In genomic region chr6:22887978-22888377, GRCm38 (mm10) we compare ENCODE assay signal across 26 mouse cellular contexts. TPM values are rescaled to one million over a fixed set of nuclear protein-coding genes. Genes with fewer than 3 reads are reported as not detected.
DNase-seq lines count a peak whose midpoint lies in the region; ATAC-seq and TF ChIP-seq lines count a peak whose summit lies in the region.
"Had no signal": no experiment of that assay in that cellular context is flagged by ENCODE, and none has a peak within 500 bp of the region (broad histone marks: within the 10 kb centered on the region; RNA-seq: fewer than 3 reads in every experiment).

No protein-coding gene starts in this region.

- no peak overlapping the region for H3K9ac ChIP-seq in forebrain, embryonic 14.5 days (ENCODE audit: low read length)
- H3K9ac ChIP-seq in forebrain, embryonic 11.5 days (ENCODE audit: low read length), result no peak overlapping the region
- no peak overlapping the region for H3K9ac ChIP-seq in forebrain, embryonic 16.5 days (replicated peaks; ENCODE audit: low read depth, low read length)
- H3K9ac ChIP-seq: embryonic facial prominence, embryonic 15.5 days; hindbrain, embryonic 12.5 days; hindbrain, embryonic 15.5 days had no signal

- 83% methylated on average over 6 of the region's 6 CpGs for WGBS in forebrain, embryonic 14.5 days
- 93% methylated on average over 6 of the region's 6 CpGs for whole genome bisulfite sequencing in forebrain, embryonic 11.5 days
- 64% methylated on average over 6 of the region's 6 CpGs for WGBS in forebrain, embryonic 16.5 days

- H3K27ac ChIP-seq in forebrain, embryonic 14.5 days (ENCODE audit: low read depth, low read length), result no peak overlapping the region
- H3K27ac ChIP-seq in forebrain, embryonic 11.5 days (ENCODE audit: low read depth, low read length), result no peak overlapping the region
- no peak overlapping the region; the same call in 1 of the 2 replicates for H3K27ac ChIP-seq in forebrain, embryonic 16.5 days (ENCODE audit: low read length)
- H3K27ac ChIP-seq: embryonic facial prominence, embryonic 15.5 days; hindbrain, embryonic 12.5 days; hindbrain, embryonic 15.5 days had no signal

- TF ChIP-seq CTCF in brain, embryonic 14.5 days (IDR thresholded peaks at IDR 0.05; ENCODE audit: borderline replicate concordance, extremely low read depth, insufficient read depth, insufficient read length), result no peak

- H3K4me2 ChIP-seq in forebrain, embryonic 14.5 days (ENCODE audit: low read length), result no peak overlapping the region
- no peak overlapping the region for H3K4me2 ChIP-seq in forebrain, embryonic 11.5 days (ENCODE audit: low read depth, low read length, severe bottlenecking)
- no peak overlapping the region for H3K4me2 ChIP-seq in forebrain, embryonic 16.5 days (ENCODE audit: low read length)
- H3K4me2 ChIP-seq: embryonic facial prominence, embryonic 15.5 days; heart, embryonic 11.5 days; hindbrain, embryonic 12.5 days; hindbrain, embryonic 15.5 days had no signal

- H3K9me3 ChIP-seq in forebrain, embryonic 14.5 days (replicated peaks; ENCODE audit: control insufficient read depth, low read length), result no peaks in the 10 kb centered on the region
- H3K9me3 ChIP-seq in forebrain, embryonic 11.5 days (ENCODE audit: control insufficient read depth, low read length), result no peaks in the 10 kb centered on the region
- H3K9me3 ChIP-seq in forebrain, embryonic 16.5 days (ENCODE audit: control insufficient read depth, low read length), result no peaks in the 10 kb centered on the region
- H3K9me3 ChIP-seq: embryonic facial prominence, embryonic 15.5 days; hindbrain, embryonic 12.5 days; hindbrain, embryonic 15.5 days had no signal

- peak; percentile 81 for DNase-seq in forebrain, embryonic 14.5 days (ENCODE audit: low spot score)
- DNase-seq in forebrain, embryonic 11.5 days (ENCODE audit: low spot score), result no peak
- DNase-seq in heart, adult 11 months, result peak; percentile 35
- no peak for DNase-seq in heart, adult 18-20 months
- DNase-seq in brain, embryonic 14.5 days (ENCODE audit: low read depth), result peak; percentile 83
- no peak for DNase-seq in kidney, postnatal 10 days
- no peak for DNase-seq in adrenal gland, adult 2 months
- DNase-seq: adrenal gland, adult 8-10 months; adrenal gland, postnatal 25 days; cerebellum, adult 11-12 months; cerebellum, adult 8-10 months; cerebellum, postnatal 10 days; cerebellum, postnatal 36 days; embryo, embryonic 11 days; gastrocnemius, postnatal 25 days; kidney, adult 2 months had no signal

- no peaks in the 10 kb centered on the region for H3K36me3 ChIP-seq in forebrain, embryonic 14.5 days (ENCODE audit: control insufficient read depth, insufficient read depth, low read length)
- H3K36me3 ChIP-seq in forebrain, embryonic 11.5 days (ENCODE audit: control insufficient read depth, insufficient read depth, low read length), result no peaks in the 10 kb centered on the region; the same call in 1 of the 2 replicates
- no peaks in the 10 kb centered on the region for H3K36me3 ChIP-seq in forebrain, embryonic 16.5 days (ENCODE audit: control insufficient read depth, insufficient read depth)
- H3K36me3 ChIP-seq: embryonic facial prominence, embryonic 15.5 days; hindbrain, embryonic 12.5 days; hindbrain, embryonic 15.5 days had no signal

- no peaks in the 10 kb centered on the region for H3K27me3 ChIP-seq in forebrain, embryonic 14.5 days (replicated peaks; ENCODE audit: control insufficient read depth, insufficient read depth, low read length)
- no peaks in the 10 kb centered on the region for H3K27me3 ChIP-seq in forebrain, embryonic 11.5 days (ENCODE audit: control insufficient read depth, insufficient read depth, low read length)
- H3K27me3 ChIP-seq in forebrain, embryonic 16.5 days (replicated peaks; ENCODE audit: control insufficient read depth, insufficient read depth, low read length), result no peaks in the 10 kb centered on the region
- H3K27me3 ChIP-seq: embryonic facial prominence, embryonic 15.5 days; hindbrain, embryonic 12.5 days; hindbrain, embryonic 15.5 days had no signal

- H3K4me1 ChIP-seq in forebrain, embryonic 14.5 days (ENCODE audit: control insufficient read depth, insufficient read depth, low read length), result 0 out of 2 replicates have a peak, but pooled peaks cover 2% of the 10 kb centered on the region
- H3K4me1 ChIP-seq in forebrain, embryonic 11.5 days (replicated peaks; ENCODE audit: control insufficient read depth, insufficient read depth, low read length), result no peaks in the 10 kb centered on the region
- peaks cover 13% of the 10 kb centered on the region for H3K4me1 ChIP-seq in forebrain, embryonic 16.5 days (replicated peaks; ENCODE audit: control insufficient read depth, insufficient read depth, low read length)
- H3K4me1 ChIP-seq: embryonic facial prominence, embryonic 15.5 days; hindbrain, embryonic 12.5 days; hindbrain, embryonic 15.5 days had no signal

- TF ChIP-seq POLR2A in brain, embryonic 14.5 days (IDR thresholded peaks at IDR 0.05; ENCODE audit: borderline replicate concordance, extremely low read depth, insufficient read depth, insufficient read length, poor library complexity, severe bottlenecking), result no peak

- peak; percentile 77; the same call in 1 of the 2 replicates for ATAC-seq in forebrain, embryonic 14.5 days
- no peak for ATAC-seq in forebrain, embryonic 11.5 days (replicated peaks; ENCODE audit: low FRiP score)
- ATAC-seq in forebrain, embryonic 16.5 days, result peak; percentile 92
- ATAC-seq: CD4-positive, CD25-positive, alpha-beta regulatory T cell, adult 4 months; intestine, postnatal 0 days had no signal

- no peak overlapping the region for H3K4me3 ChIP-seq in forebrain, embryonic 14.5 days (ENCODE audit: low read depth, low read length)
- no peak overlapping the region for H3K4me3 ChIP-seq in forebrain, embryonic 11.5 days (ENCODE audit: low read depth, low read length)
- no peak overlapping the region for H3K4me3 ChIP-seq in forebrain, embryonic 16.5 days (replicated peaks; ENCODE audit: low read length)
- H3K4me3 ChIP-seq: embryonic facial prominence, embryonic 15.5 days; hindbrain, embryonic 12.5 days; hindbrain, embryonic 15.5 days had no signal

RNA-seq across cellular contexts. Expression of gene Ptprz1, which starts 12.7 kb away (rescaled TPM):
- polyA plus RNA-seq in forebrain, embryonic 14.5 days (2014; fragmentation: Nextera tagmentation; extraction: Ambion mirVana), result 80.5 and 95.5 TPM in 2 replicates
- polyA plus RNA-seq in forebrain, embryonic 11.5 days (2014; fragmentation: Nextera tagmentation; extraction: Ambion mirVana), result 86.6 and 94.4 TPM in 2 replicates
- total RNA-seq in heart, adult 18-20 months (2021), result under 1 TPM; 0.72 to 0.97 TPM
- 110 and 128 TPM in 2 replicates for polyA plus RNA-seq in brain, embryonic 14.5 days (2012; rRNA removed)
- polyA plus RNA-seq in forebrain, embryonic 16.5 days (2015; fragmentation: Nextera tagmentation; extraction: Ambion mirVana), result 133 and 142 TPM in 2 replicates
- 1 to 10 TPM; 2.3 to 6.9 TPM for total RNA-seq in adrenal gland, adult 2 months (2021)
- polyA plus RNA-seq in adrenal gland, adult 2 months (2012; rRNA removed), result 0.74 and 0.89 TPM in 2 replicates
- total RNA-seq: hematopoietic stem cell, adult 5-6 weeks; MEL had no signal
- polyA plus RNA-seq: C2C12 had no signal

Comparison
In these comparisons a context has a peak if more than half of its experiments do, and no peak if none do; other contexts are left out.
1. DNase-seq: peak in forebrain, embryonic 14.5 days (single experiment), heart, adult 11 months (single experiment) and brain, embryonic 14.5 days (single experiment); none in forebrain, embryonic 11.5 days (single experiment), heart, adult 18-20 months (0 of 2), kidney, postnatal 10 days (single experiment) and adrenal gland, adult 2 months (single experiment).
2. RNA of gene Ptprz1, which starts 12.7 kb away (polyA plus RNA-seq): 133 to 142 TPM in forebrain, embryonic 16.5 days, 110 to 128 TPM in brain, embryonic 14.5 days, 86.6 to 94.4 TPM in forebrain, embryonic 11.5 days and 80.5 to 95.5 TPM in forebrain, embryonic 14.5 days; 0.74 to 0.89 TPM in adrenal gland, adult 2 months; every median in the first group is over 10 times any median in the second.